Mouse (Mus musculus) skeletal muscle tissue, adult 2 months (tissue): Measurements from ENCODE around the gene Dnal4.
"Not testable (repeated sequence)": the region's sequence is repeated elsewhere in the genome, so short reads cannot be mapped to it uniquely, and the experiment has no call there.

Experiments
- DNase-seq: peaks from one replicate; pipeline ENCODE4 v3.0.0-alpha.2; 2012; ENCODE audit warnings: low read depth, low spot score

The Dnal4 gene

GRCm38 (mm10) chr15:79777749-79778148, at the start of gene Dnal4:
TSS of gene Dnal4 (minus strand) at chr15:79777849.
- no peak for DNase-seq

GRCm38 (mm10) chr15:79827061-79827777, 49.6 kb upstream of the Dnal4 start:
- no peak for DNase-seq

- no peak for DNase-seq
Measured at GRCm38 (mm10) chr15:79826221-79826935, 48.7 kb upstream of the Dnal4 start.

- no peak for DNase-seq
Measured at GRCm38 (mm10) chr15:79825146-79825825, 47.6 kb upstream of the Dnal4 start.

- peak; percentile 57 for DNase-seq
Measured at GRCm38 (mm10) chr15:79823588-79824280, 46.1 kb upstream of the Dnal4 start.

GRCm38 (mm10) chr15:79822265-79823199, 44.9 kb upstream of the Dnal4 start:
- DNase-seq: no peak

GRCm38 (mm10) chr15:79818325-79818724, 40.7 kb upstream of the Dnal4 start:
- no peak for DNase-seq

- no peak for DNase-seq
Measured at GRCm38 (mm10) chr15:79813666-79814258, 36.1 kb upstream of the Dnal4 start.

- not testable (repeated sequence) for DNase-seq
Measured at GRCm38 (mm10) chr15:79812840-79813239, 35.2 kb upstream of the Dnal4 start.

GRCm38 (mm10) chr15:79810997-79811396, 33.3 kb upstream of the Dnal4 start:
- DNase-seq: no peak

GRCm38 (mm10) chr15:79810061-79810460, 32.4 kb upstream of the Dnal4 start:
- no peak for DNase-seq

GRCm38 (mm10) chr15:79808658-79809057, 31.0 kb upstream of the Dnal4 start:
- no peak for DNase-seq

GRCm38 (mm10) chr15:79808114-79808513, 30.5 kb upstream of the Dnal4 start:
- DNase-seq: no peak

- no peak for DNase-seq
Measured at GRCm38 (mm10) chr15:79807050-79807449, 29.4 kb upstream of the Dnal4 start.

- DNase-seq: no peak
Measured at GRCm38 (mm10) chr15:79805246-79805645, 27.6 kb upstream of the Dnal4 start.

GRCm38 (mm10) chr15:79804352-79805071, 26.9 kb upstream of the Dnal4 start, which contains the start of gene Nptxr:
TSS of gene Nptxr (minus strand) at chr15:79804766.
- DNase-seq: no peak

GRCm38 (mm10) chr15:79803533-79804351, 26.1 kb upstream of the Dnal4 start:
- no peak for DNase-seq

GRCm38 (mm10) chr15:79802304-79802703, 24.7 kb upstream of the Dnal4 start:
- DNase-seq: no peak

GRCm38 (mm10) chr15:79801646-79802045, 24.0 kb upstream of the Dnal4 start:
- DNase-seq: no peak
